Mouse (Mus musculus) neural tube, embryonic 11.5 days (tissue): ENCODE data around the gene Rtn2. TPM values are rescaled to one million over a fixed set of nuclear protein-coding genes. Genes with fewer than 3 reads are reported as not detected.
A peak's percentile ranks its signal among the peaks of the same experiment; 100 is the strongest.

ENCODE experiments used
- ATAC-seq: fragments of 200-750 bp; cut with Nextera tagmentation; 2 replicates; pipeline ENCODE4 v1.8.0; 2017; ENCODE audit warnings: moderate number of reproducible peaks, mild to moderate bottlenecking, moderate TSS enrichment, moderate library complexity; ENCODE audit not compliant: insufficient read depth, low FRiP score, low TSS enrichment
- DNase-seq: peaks from one replicate; pipeline ENCODE4 v3.0.0-alpha.2; 2015; ENCODE audit warnings: low spot score
- H3K27ac ChIP-seq: fragments of 300-500 bp; sonication (generic); 2 replicates; pipeline ENCODE4 v1.5.1; 2014; ENCODE audit warnings: low read depth, mild to moderate bottlenecking, low read length
- H3K27me3 ChIP-seq: fragments of 300-500 bp; sonication (generic); 2 replicates; pipeline ENCODE4 v1.6.1; 2014; ENCODE audit warnings: mild to moderate bottlenecking, low read length, mixed read lengths; ENCODE audit not compliant: control insufficient read depth, insufficient read depth
- H3K36me3 ChIP-seq: fragments of 300-500 bp; sonication (generic); 2 replicates; pipeline ENCODE4 v1.6.1; 2014; ENCODE audit warnings: mild to moderate bottlenecking, low read length, moderate library complexity, mixed read lengths; ENCODE audit not compliant: control insufficient read depth, insufficient read depth
- H3K4me1 ChIP-seq: fragments of 300-500 bp; sonication (generic); 2 replicates; pipeline ENCODE4 v1.6.1; 2014; ENCODE audit warnings: low read length, mixed read lengths; ENCODE audit not compliant: control insufficient read depth, insufficient read depth
- H3K4me2 ChIP-seq: fragments of 300-500 bp; sonication (generic); 2 replicates; pipeline ENCODE4 v1.6.1; 2014; ENCODE audit warnings: low read depth, mild to moderate bottlenecking, moderate library complexity
- H3K4me3 ChIP-seq: fragments of 300-500 bp; sonication (generic); 2 replicates; pipeline ENCODE4 v1.5.1; 2014; ENCODE audit warnings: low read depth, low read length
- H3K9ac ChIP-seq: fragments of 300-500 bp; sonication (generic); 2 replicates; pipeline ENCODE4 v1.6.1; 2014; ENCODE audit warnings: mild to moderate bottlenecking, low read length
- H3K9me3 ChIP-seq: fragments of 300-500 bp; sonication (generic); 2 replicates; pipeline ENCODE4 v1.6.1; 2016; ENCODE audit warnings: low read length; ENCODE audit not compliant: control insufficient read depth
- WGBS: fragments of 180-500 bp; shearing (Covaris S2); extraction: QIAGEN DNeasy Blood & Tissue Kit; methylation state at CpG from one replicate; pipeline ENCODE4 v1.1.7; 2014; 5-methylcytosine and 5-hydroxymethylcytosine counted together
- polyA plus RNA-seq: library from polyadenylated mRNA; unstranded; fragments of >200 nt; fragmentation: Nextera tagmentation; extraction: Ambion mirVana; gene quantifications from 2 replicates; pipeline ENCODE4 v1.2.1, GENCODE M21; 2014

Rtn2 gene
- polyA plus RNA-seq, 1 experiment from 2014 or later, result 60.2 TPM

GRCm38 (mm10) chr7:19284763-19285162, 2.3 kb downstream of the Rtn2 start:
- H3K27me3 ChIP-seq, result peaks cover 16% of the 10 kb centered on the region
- ATAC-seq, result no peak
- no peak overlapping the region for H3K4me3 ChIP-seq
- 0 out of 2 replicates have a peak, but pooled peaks cover 2% of the 10 kb centered on the region for H3K4me1 ChIP-seq
- H3K9ac ChIP-seq, result no peak overlapping the region
- no peak overlapping the region for H3K27ac ChIP-seq
- 29% methylated on average over 4 of the region's 4 CpGs for WGBS
- H3K4me2 ChIP-seq, result no peak overlapping the region
- H3K9me3 ChIP-seq, result no peaks in the 10 kb centered on the region
- DNase-seq, result peak; percentile 66
- H3K36me3 ChIP-seq, result peaks cover 3% of the 10 kb centered on the region; the same call in 1 of the 2 replicates

DNA sequence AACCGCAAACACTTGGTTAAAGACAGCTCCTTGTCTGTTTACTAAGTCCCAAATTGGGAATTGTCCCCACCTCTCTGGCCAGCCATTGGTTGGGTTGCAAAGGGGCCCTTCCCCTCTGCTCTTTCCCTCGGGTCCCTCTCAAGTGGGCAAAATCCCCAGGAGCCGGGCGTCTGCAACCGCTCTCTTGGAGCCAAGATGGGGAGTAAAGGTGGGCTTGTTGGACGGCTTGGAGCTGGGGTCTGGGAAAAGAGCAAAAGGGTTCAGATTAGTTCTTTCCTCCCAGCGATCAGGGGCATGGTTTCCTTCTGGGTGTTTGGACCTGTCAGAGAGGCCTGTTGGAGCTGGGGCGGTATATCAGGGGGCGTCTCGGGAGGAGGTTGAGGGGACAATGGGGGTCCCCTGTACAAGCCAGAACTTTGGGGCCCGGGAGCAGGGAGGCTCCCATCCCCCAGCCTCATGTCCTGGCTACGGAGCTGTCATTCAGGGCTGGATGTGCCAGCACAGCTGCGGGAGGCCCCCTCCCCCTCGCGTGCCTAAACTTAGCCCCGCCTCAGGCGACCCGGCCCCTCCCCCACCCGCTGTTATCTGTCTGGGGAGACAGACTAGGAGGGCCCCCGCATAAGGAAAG, 8.7 kb downstream of the Rtn2 start:
- Histone ChIP-seq H3K27me3 (no peaks in the 10 kb centered on the region), H3K9me3 (0 out of 2 replicates have a peak, but pooled peaks cover 2% of the 10 kb centered on the region), H3K4me3 (peak overlapping the region; percentile 15; the same call in 1 of the 2 replicates), H3K4me2 (peak overlapping the region; percentile 43), H3K27ac (peak overlapping the region; percentile 7; the same call in 1 of the 2 replicates), H3K9ac (peak overlapping the region; percentile 41), H3K4me1 (peaks cover 12% of the 10 kb centered on the region), H3K36me3 (peaks cover 3% of the 10 kb centered on the region; the same call in 1 of the 2 replicates)
- 0% methylated on average over 16 of the region's 20 CpGs for WGBS
- ATAC-seq (no peak; the same call in 1 of the 2 replicates), DNase-seq (peak; percentile 50)

GRCm38 (mm10) chr7:19295503-19296185, 13.2 kb downstream of the Rtn2 start:
- Histone ChIP-seq H3K4me2 (peak overlapping the region; percentile 38), H3K4me3 (no peak overlapping the region), H3K36me3 (no peaks in the 10 kb centered on the region; the same call in 1 of the 2 replicates), H3K4me1 (peaks cover 11% of the 10 kb centered on the region), H3K27me3 (no peaks in the 10 kb centered on the region), H3K9me3 (0 out of 2 replicates have a peak, but pooled peaks cover 2% of the 10 kb centered on the region), H3K9ac (no peak overlapping the region), H3K27ac (no peak overlapping the region)
- peak; percentile 56 for ATAC-seq
- WGBS, result 15% methylated on average over 21 of the region's 22 CpGs
- peak; percentile 94 for DNase-seq

DNA sequence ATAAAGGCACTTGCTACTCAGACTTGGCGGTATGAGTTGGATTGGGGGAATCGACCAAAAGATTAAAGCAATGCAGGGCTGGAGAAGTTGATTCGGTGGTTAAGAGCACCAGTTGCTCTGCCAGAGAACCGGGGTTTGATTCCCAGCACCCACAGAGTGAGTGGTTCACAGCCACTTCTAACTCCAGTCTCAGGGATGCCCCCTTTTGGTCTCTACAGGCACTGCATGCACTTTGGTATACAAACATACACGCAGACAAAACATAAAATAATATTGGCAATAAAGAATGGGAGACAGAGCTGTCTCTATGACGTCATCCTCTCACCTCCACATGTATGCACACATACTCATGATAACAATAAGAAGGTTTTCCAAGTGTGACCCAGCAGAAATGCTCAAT, 14.6 kb downstream of the Rtn2 start:
- Histone ChIP-seq H3K4me1 (peaks cover 6% of the 10 kb centered on the region; the same call in 1 of the 2 replicates), H3K27me3 (peaks cover 6% of the 10 kb centered on the region), H3K4me2 (no peak overlapping the region), H3K9ac (no peak overlapping the region), H3K27ac (no peak overlapping the region), H3K36me3 (no peaks in the 10 kb centered on the region; the same call in 1 of the 2 replicates), H3K4me3 (no peak overlapping the region), H3K9me3 (0 out of 2 replicates have a peak, but pooled peaks cover 2% of the 10 kb centered on the region)
- DNase-seq (no peak), ATAC-seq (no peak)
- WGBS, result 86% methylated on average over 6 of the region's 6 CpGs

DNA sequence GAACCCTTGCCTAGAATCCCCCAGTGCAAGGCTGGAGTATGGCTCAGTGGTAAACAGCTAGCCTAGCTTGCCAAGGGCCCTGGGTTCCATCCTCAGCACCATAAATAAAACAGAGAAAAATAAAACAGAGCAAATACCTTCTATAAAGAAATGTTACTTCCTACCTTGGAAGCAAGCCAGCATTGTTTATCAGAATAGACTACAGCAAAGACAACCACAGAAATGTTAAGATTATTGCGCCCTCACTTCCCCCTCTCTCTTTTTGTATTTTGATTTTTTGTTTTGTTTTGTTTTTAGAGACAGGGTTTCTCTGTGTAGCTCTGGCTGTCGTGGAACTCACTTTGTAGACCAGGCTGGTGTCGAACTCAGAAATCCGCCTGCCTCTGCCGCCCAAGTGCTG, 15.4 kb downstream of the Rtn2 start:
- Histone ChIP-seq H3K9me3 (0 out of 2 replicates have a peak, but pooled peaks cover 2% of the 10 kb centered on the region), H3K4me3 (no peak overlapping the region), H3K4me1 (peaks cover 6% of the 10 kb centered on the region; the same call in 1 of the 2 replicates), H3K27ac (no peak overlapping the region), H3K9ac (no peak overlapping the region), H3K27me3 (peaks cover 14% of the 10 kb centered on the region), H3K4me2 (no peak overlapping the region), H3K36me3 (no peaks in the 10 kb centered on the region; the same call in 1 of the 2 replicates)
- ATAC-seq (no peak), DNase-seq (no peak)
- 92% methylated on average over 5 of the region's 5 CpGs for WGBS

GRCm38 (mm10) chr7:19299194-19299593, 16.8 kb downstream of the Rtn2 start:
- H3K9ac ChIP-seq, result no peak overlapping the region
- no peaks in the 10 kb centered on the region; the same call in 1 of the 2 replicates for H3K36me3 ChIP-seq
- ATAC-seq (no peak), DNase-seq (peak; percentile 66)
- peaks cover 6% of the 10 kb centered on the region; the same call in 1 of the 2 replicates for H3K4me1 ChIP-seq
- H3K4me2 ChIP-seq, result no peak overlapping the region
- H3K27me3 ChIP-seq, result peaks cover 27% of the 10 kb centered on the region
- 0 out of 2 replicates have a peak, but pooled peaks cover 2% of the 10 kb centered on the region for H3K9me3 ChIP-seq
- WGBS, result 20% methylated on average over 3 of the region's 3 CpGs
- no peak overlapping the region for H3K4me3 ChIP-seq
- H3K27ac ChIP-seq, result no peak overlapping the region

- ATAC-seq (peak; percentile 83; the same call in 1 of the 2 replicates), DNase-seq (peak; percentile 80)
- under 1% methylated on average over 29 of the region's 29 CpGs for WGBS
- Histone ChIP-seq H3K4me1 (peaks cover 10% of the 10 kb centered on the region; the same call in 1 of the 2 replicates), H3K9ac (no peak overlapping the region), H3K27ac (no peak overlapping the region), H3K27me3 (peaks cover 42% of the 10 kb centered on the region), H3K9me3 (0 out of 2 replicates have a peak, but pooled peaks cover 2% of the 10 kb centered on the region), H3K4me3 (peak overlapping the region; percentile 19), H3K36me3 (no peaks in the 10 kb centered on the region), H3K4me2 (peak overlapping the region; percentile 35)
These were observed 18.3 kb downstream of the Rtn2 start for GRCm38 (mm10) chr7:19300501-19301421.
